Mouse (Mus musculus): ENCODE measurements around the gene Tcf25. TPM values are rescaled to one million over a fixed set of nuclear protein-coding genes. Genes with fewer than 3 reads are reported as not detected.
"Not testable (repeated sequence)": the region's sequence is repeated elsewhere in the genome, so short reads cannot be mapped to it uniquely, and the experiment has no call there.

Tcf25 gene
- polyA plus RNA-seq, 1 experiment from 2014 or later: 136 TPM

DNA sequence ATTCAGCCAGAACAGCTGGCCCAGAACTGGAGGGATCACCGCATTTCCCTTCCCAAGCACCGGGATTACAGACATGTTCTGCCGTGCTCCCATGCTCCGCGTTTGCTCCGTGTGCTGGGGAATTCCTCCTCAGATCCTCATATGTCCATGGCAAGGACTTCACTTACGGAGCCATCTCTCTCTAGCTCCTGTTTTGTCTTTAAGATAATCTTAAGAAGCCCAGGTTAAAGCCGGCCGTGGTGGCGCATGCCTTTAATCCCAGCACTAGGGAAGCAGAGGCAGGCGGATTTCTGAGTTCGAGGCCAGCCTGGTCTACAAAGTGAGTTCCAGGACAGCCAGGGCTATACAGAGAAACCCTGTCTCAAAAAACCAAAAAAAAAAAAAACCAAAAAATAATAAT, 78.2 kb downstream of the Tcf25 start:
- not testable (repeated sequence) for H3K27ac ChIP-seq (ENCODE audit: low read depth, low read length); ATAC-seq (replicated peaks; ENCODE audit: low FRiP score); H3K4me3 ChIP-seq (ENCODE audit: low read depth, low read length); DNase-seq (ENCODE audit: low spot score); H3K9me3 ChIP-seq (ENCODE audit: control insufficient read depth, low read length); H3K27me3 ChIP-seq (replicated peaks; ENCODE audit: control insufficient read depth, insufficient read depth, low read length); H3K4me2 ChIP-seq; H3K9ac ChIP-seq (ENCODE audit: low read depth, low read length)
- peaks cover 25% of the 10 kb centered on the region for H3K36me3 ChIP-seq (ENCODE audit: control insufficient read depth, insufficient read depth, low read length)
- 91% methylated on average over 12 of the region's 12 CpGs for WGBS
- peaks cover 18% of the 10 kb centered on the region for H3K4me1 ChIP-seq (replicated peaks; ENCODE audit: control insufficient read depth, insufficient read depth, low read length)

- Histone ChIP-seq H3K27me3 (replicated peaks; ENCODE audit: control insufficient read depth, insufficient read depth, low read length) (no peaks in the 10 kb centered on the region), H3K9ac (ENCODE audit: low read depth, low read length) (no peak overlapping the region), H3K27ac (ENCODE audit: low read depth, low read length) (no peak overlapping the region), H3K4me1 (replicated peaks; ENCODE audit: control insufficient read depth, insufficient read depth, low read length) (peaks cover 16% of the 10 kb centered on the region), H3K4me3 (ENCODE audit: low read depth, low read length) (no peak overlapping the region), H3K36me3 (ENCODE audit: control insufficient read depth, insufficient read depth, low read length) (peaks cover 25% of the 10 kb centered on the region), H3K4me2 (no peak overlapping the region), H3K9me3 (ENCODE audit: control insufficient read depth, low read length) (no peaks in the 10 kb centered on the region)
- ATAC-seq (replicated peaks; ENCODE audit: low FRiP score): no peak
- WGBS: 50% methylated on average over 4 of the region's 4 CpGs
- no peak for DNase-seq (ENCODE audit: low spot score)
Observed at GRCm38 (mm10) chr8:123452149-123452548, 78.6 kb downstream of the Tcf25 start.

DNA sequence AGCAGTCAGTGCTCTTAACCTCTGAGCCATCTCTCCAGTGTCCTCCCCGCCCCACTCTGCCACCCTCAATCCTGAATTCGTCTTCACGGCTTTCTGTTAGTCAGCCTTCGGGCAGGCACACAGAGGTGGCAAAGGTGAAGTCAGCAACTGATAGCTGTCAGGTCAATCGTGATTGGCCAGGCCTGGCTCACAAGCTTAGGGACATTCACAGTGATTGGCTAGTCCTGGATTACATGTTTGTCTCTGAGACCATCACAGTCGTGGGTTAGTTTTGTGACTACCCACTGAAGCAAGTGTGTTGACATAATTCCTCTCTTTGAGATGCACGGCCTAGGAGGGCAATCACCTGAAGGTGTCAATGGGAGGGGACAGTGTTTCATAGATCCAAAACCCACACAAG, 79.7 kb downstream of the Tcf25 start:
- H3K4me2 ChIP-seq: no peak overlapping the region
- ATAC-seq (replicated peaks; ENCODE audit: low FRiP score) (no peak), DNase-seq (ENCODE audit: low spot score) (no peak)
- no peak overlapping the region for H3K27ac ChIP-seq (ENCODE audit: low read depth, low read length)
- peaks cover 32% of the 10 kb centered on the region for H3K36me3 ChIP-seq (ENCODE audit: control insufficient read depth, insufficient read depth, low read length)
- H3K4me3 ChIP-seq (ENCODE audit: low read depth, low read length): no peak overlapping the region
- 78% methylated on average over 7 of the region's 7 CpGs for WGBS
- H3K9me3 ChIP-seq (ENCODE audit: control insufficient read depth, low read length): no peaks in the 10 kb centered on the region
- peaks cover 16% of the 10 kb centered on the region for H3K4me1 ChIP-seq (replicated peaks; ENCODE audit: control insufficient read depth, insufficient read depth, low read length)
- no peak overlapping the region for H3K9ac ChIP-seq (ENCODE audit: low read depth, low read length)
- no peaks in the 10 kb centered on the region for H3K27me3 ChIP-seq (replicated peaks; ENCODE audit: control insufficient read depth, insufficient read depth, low read length)

Other genes with a start within 250 kb of the Tcf25 start
- 4.6 and 5.6 TPM in 2 replicates for gene Sult5a1, start 215.4 kb upstream of the Tcf25 start, polyA plus RNA-seq (2014; fragmentation: Nextera tagmentation; extraction: Ambion mirVana)
- 0.52 and 1.3 TPM in 2 replicates for gene Dpep1, start 187.5 kb upstream of the Tcf25 start, polyA plus RNA-seq (2014; fragmentation: Nextera tagmentation; extraction: Ambion mirVana)
- 95.4 and 104 TPM in 2 replicates for gene Chmp1a, start 161.0 kb upstream of the Tcf25 start, polyA plus RNA-seq (2014; fragmentation: Nextera tagmentation; extraction: Ambion mirVana)
- gene Spata33, start 160.9 kb upstream of the Tcf25 start, polyA plus RNA-seq (2014; fragmentation: Nextera tagmentation; extraction: Ambion mirVana): 1.4 and 1.7 TPM in 2 replicates
- gene Cdk10, start 148.9 kb upstream of the Tcf25 start, polyA plus RNA-seq (2014; fragmentation: Nextera tagmentation; extraction: Ambion mirVana): 22.8 and 25.0 TPM in 2 replicates
- 2.0 and 2.2 TPM in 2 replicates for gene Spata2l, start 137.5 kb upstream of the Tcf25 start, polyA plus RNA-seq (2014; fragmentation: Nextera tagmentation; extraction: Ambion mirVana)
- gene Zfp276, start 119.6 kb upstream of the Tcf25 start, polyA plus RNA-seq (2014; fragmentation: Nextera tagmentation; extraction: Ambion mirVana): 16.0 and 18.8 TPM in 2 replicates
- 9.2 and 10.7 TPM in 2 replicates for gene Vps9d1, start 119.4 kb upstream of the Tcf25 start, polyA plus RNA-seq (2014; fragmentation: Nextera tagmentation; extraction: Ambion mirVana)
- 39.7 and 46.8 TPM in 2 replicates for gene Fanca, start 55.2 kb upstream of the Tcf25 start, polyA plus RNA-seq (2014; fragmentation: Nextera tagmentation; extraction: Ambion mirVana)
- gene Spire2, start 41.0 kb upstream of the Tcf25 start, polyA plus RNA-seq (2014; fragmentation: Nextera tagmentation; extraction: Ambion mirVana): 6.5 and 6.7 TPM in 2 replicates
- 0.04 and 0.06 TPM in 2 replicates for gene Mc1r, start 33.4 kb downstream of the Tcf25 start, polyA plus RNA-seq (2014; fragmentation: Nextera tagmentation; extraction: Ambion mirVana)
- 6.0 and 6.9 TPM in 2 replicates for gene Tubb3, start 37.7 kb downstream of the Tcf25 start, polyA plus RNA-seq (2014; fragmentation: Nextera tagmentation; extraction: Ambion mirVana)
- gene Def8, start 49.8 kb downstream of the Tcf25 start, polyA plus RNA-seq (2014; fragmentation: Nextera tagmentation; extraction: Ambion mirVana): 27.0 and 32.7 TPM in 2 replicates
- 42.2 and 43.0 TPM in 2 replicates for gene Afg3l1, start 104.2 kb downstream of the Tcf25 start, polyA plus RNA-seq (2014; fragmentation: Nextera tagmentation; extraction: Ambion mirVana)
- gene Dbndd1, start 141.7 kb downstream of the Tcf25 start, polyA plus RNA-seq (2014; fragmentation: Nextera tagmentation; extraction: Ambion mirVana): 1.5 and 1.6 TPM in 2 replicates
- gene Gas8, start 145.1 kb downstream of the Tcf25 start, polyA plus RNA-seq (2014; fragmentation: Nextera tagmentation; extraction: Ambion mirVana): 13.7 and 15.5 TPM in 2 replicates